Mouse (Mus musculus): ENCODE measurements around the gene Ctdspl.

DNA sequence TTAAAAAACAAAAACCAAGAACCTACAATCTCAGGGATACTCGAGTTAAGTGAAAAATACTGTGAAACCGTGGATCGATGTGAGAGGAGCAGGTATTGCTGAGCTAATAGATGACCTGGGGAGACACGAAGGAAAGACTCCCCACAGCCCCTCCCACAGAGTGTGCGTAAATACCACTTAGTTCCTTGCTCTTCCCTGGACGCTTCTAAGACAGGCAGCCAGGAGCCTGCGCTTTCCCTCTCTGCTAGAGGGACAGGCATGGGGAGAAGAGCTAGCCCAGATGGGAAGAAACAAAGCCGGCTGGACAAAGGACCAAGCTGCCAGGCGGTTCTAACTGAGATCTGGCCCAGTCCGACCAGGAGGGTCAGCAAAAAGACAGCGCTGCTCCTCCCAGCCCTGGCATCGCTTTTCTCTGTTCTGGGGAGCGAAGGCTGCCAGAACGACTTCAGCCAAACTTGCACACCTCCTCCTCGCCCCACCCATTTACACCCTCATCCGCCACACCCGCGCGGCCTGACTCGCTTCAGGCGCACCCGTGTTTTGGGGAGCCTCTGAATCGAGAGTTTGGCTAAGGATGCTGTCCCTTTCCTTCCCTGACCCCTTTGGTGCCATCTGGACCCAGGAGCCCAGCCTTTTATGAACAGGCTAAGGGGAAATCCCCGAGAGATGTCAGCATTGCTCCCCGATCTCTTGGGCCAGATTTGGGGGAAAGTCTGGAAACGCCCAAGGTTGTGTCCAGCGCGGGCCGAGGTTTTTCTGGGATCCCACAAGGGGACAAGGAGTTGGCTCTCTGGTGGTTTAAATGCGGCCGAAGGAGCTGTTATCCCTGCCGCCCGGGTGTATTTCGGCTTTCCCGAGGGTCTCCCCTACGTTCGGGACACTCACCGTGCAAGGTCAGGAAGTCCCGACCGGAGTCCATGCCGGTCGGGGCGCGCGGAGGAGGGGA, 166.5 kb downstream of the Ctdspl start:
- TF ChIP-seq MYOD1 (IDR thresholded peaks at IDR 0.05; ENCODE audit: control insufficient read depth in 1 of 3, insufficient read length in 2 of 3, low read depth in 2 of 3) (no peak), POLR2A (IDR thresholded peaks at IDR 0.05; ENCODE audit: insufficient read length, low read depth) (peak; percentile 38), MYOG (IDR thresholded peaks at IDR 0.05; ENCODE audit: control insufficient read depth in 1 of 3, insufficient read depth in 1 of 3, insufficient read length in 2 of 3, low read depth in 2 of 3) (no peak), MAX (IDR thresholded peaks at IDR 0.05; ENCODE audit: low read depth) (no peak), E2F4 (IDR thresholded peaks at IDR 0.05; ENCODE audit: insufficient read depth) (no peak), POLR2AphosphoS2 (IDR thresholded peaks at IDR 0.05; ENCODE audit: insufficient read length, low read depth) (no peak), CEBPB (IDR thresholded peaks at IDR 0.05; ENCODE audit: insufficient read depth, poor library complexity, severe bottlenecking) (no peak)

All from myocyte (in vitro differentiated cells).